Mouse (Mus musculus): Measurements from ENCODE around the gene Amotl1. TPM values are rescaled to one million over a fixed set of nuclear protein-coding genes. Genes with fewer than 3 reads are reported as not detected.
A peak's percentile ranks its signal among the peaks of the same experiment; 100 is the strongest.

Amotl1 gene
- polyA plus RNA-seq, 1 experiment from 2014 or later, result 8.4 TPM

DNA sequence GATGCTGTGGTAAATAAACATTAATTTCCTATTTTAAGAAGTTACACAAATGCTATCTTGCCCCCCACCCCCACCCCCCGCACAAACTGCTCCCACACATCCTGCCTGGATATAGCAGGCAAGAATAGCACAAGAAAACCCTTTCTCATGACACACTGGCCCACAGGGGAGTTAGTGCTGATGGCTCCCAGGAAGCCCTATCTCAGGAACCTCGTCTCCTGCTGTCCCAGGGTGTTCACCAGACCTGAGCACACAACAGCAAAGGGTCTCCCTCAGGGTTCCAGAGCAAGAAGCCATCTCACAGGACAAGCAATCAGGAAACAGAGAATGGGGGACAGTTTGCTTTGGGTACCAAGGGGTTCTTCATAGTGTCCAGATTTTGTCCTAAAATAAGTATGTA lies 17.3 kb downstream of the Amotl1 start:
- no peak overlapping the region for H3K4me2 ChIP-seq (ENCODE audit: low read depth, low read length)
- no peak overlapping the region for H3K4me3 ChIP-seq (ENCODE audit: low read length)
- no peak for ATAC-seq
- no peaks in the 10 kb centered on the region for H3K9me3 ChIP-seq (ENCODE audit: control insufficient read depth, low read length)
- H3K9ac ChIP-seq (ENCODE audit: low read depth, low read length), result no peak overlapping the region
- H3K4me1 ChIP-seq (ENCODE audit: control insufficient read depth, insufficient read depth, low read length), result 0 out of 2 replicates have a peak, but pooled peaks cover 7% of the 10 kb centered on the region
- WGBS, result 74% methylated on average over 2 of the region's 2 CpGs
- H3K27ac ChIP-seq (ENCODE audit: low read length), result no peak overlapping the region
- no peaks in the 10 kb centered on the region for H3K27me3 ChIP-seq (replicated peaks; ENCODE audit: control insufficient read depth, insufficient read depth, low read length)
- no peaks in the 10 kb centered on the region for H3K36me3 ChIP-seq (ENCODE audit: control insufficient read depth, insufficient read depth, low read length)

GRCm38 (mm10) chr9:14625961-14626360 lies 18.9 kb downstream of the Amotl1 start:
- Histone ChIP-seq H3K9me3 (ENCODE audit: control insufficient read depth, low read length) (no peaks in the 10 kb centered on the region), H3K9ac (ENCODE audit: low read depth, low read length) (no peak overlapping the region), H3K27ac (ENCODE audit: low read length) (no peak overlapping the region), H3K27me3 (replicated peaks; ENCODE audit: control insufficient read depth, insufficient read depth, low read length) (no peaks in the 10 kb centered on the region), H3K4me3 (ENCODE audit: low read length) (no peak overlapping the region), H3K4me1 (ENCODE audit: control insufficient read depth, insufficient read depth, low read length) (0 out of 2 replicates have a peak, but pooled peaks cover 4% of the 10 kb centered on the region), H3K4me2 (ENCODE audit: low read depth, low read length) (no peak overlapping the region), H3K36me3 (ENCODE audit: control insufficient read depth, insufficient read depth, low read length) (no peaks in the 10 kb centered on the region)
- no peak for ATAC-seq
- WGBS, result 85% methylated on average over 3 of the region's 3 CpGs

DNA sequence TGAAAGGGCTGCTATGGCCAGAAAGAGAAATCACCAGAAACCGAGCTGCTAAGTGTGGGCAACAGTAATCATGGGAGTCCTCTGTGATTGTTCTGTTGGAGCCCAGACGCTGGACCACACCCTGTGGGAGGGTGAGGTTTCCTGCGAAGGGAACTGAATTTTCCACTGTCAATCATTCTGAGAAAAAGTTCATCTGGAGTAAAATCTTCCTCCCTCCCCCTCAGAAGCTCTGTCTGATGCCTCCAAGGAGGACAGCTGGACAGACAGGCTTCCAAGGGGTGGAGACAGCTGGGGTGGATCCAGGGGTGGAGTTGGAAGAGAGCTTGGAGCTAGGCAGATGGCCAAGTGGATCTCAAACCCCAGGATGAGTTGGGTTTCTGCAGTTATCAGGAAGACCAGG lies 19.8 kb downstream of the Amotl1 start:
- 29% methylated on average over 3 of the region's 3 CpGs for WGBS
- Histone ChIP-seq H3K9me3 (ENCODE audit: control insufficient read depth, low read length) (no peaks in the 10 kb centered on the region), H3K4me1 (ENCODE audit: control insufficient read depth, insufficient read depth, low read length) (0 out of 2 replicates have a peak, but pooled peaks cover 4% of the 10 kb centered on the region), H3K9ac (ENCODE audit: low read depth, low read length) (no peak overlapping the region), H3K4me3 (ENCODE audit: low read length) (no peak overlapping the region), H3K27me3 (replicated peaks; ENCODE audit: control insufficient read depth, insufficient read depth, low read length) (no peaks in the 10 kb centered on the region), H3K27ac (ENCODE audit: low read length) (no peak overlapping the region), H3K4me2 (ENCODE audit: low read depth, low read length) (no peak overlapping the region), H3K36me3 (ENCODE audit: control insufficient read depth, insufficient read depth, low read length) (no peaks in the 10 kb centered on the region)
- no peak for ATAC-seq

- no peaks in the 10 kb centered on the region for H3K36me3 ChIP-seq (ENCODE audit: control insufficient read depth, insufficient read depth, low read length)
- no peaks in the 10 kb centered on the region for H3K9me3 ChIP-seq (ENCODE audit: control insufficient read depth, low read length)
- no peak overlapping the region for H3K27ac ChIP-seq (ENCODE audit: low read length)
- H3K4me3 ChIP-seq (ENCODE audit: low read length), result no peak overlapping the region
- no peak overlapping the region for H3K9ac ChIP-seq (ENCODE audit: low read depth, low read length)
- no peak for ATAC-seq
- WGBS, result 52% methylated on average over 4 of the region's 4 CpGs
- no peak overlapping the region for H3K4me2 ChIP-seq (ENCODE audit: low read depth, low read length)
- H3K4me1 ChIP-seq (ENCODE audit: control insufficient read depth, insufficient read depth, low read length), result 0 out of 2 replicates have a peak, but pooled peaks cover 4% of the 10 kb centered on the region
- H3K27me3 ChIP-seq (replicated peaks; ENCODE audit: control insufficient read depth, insufficient read depth, low read length), result no peaks in the 10 kb centered on the region
Measured at GRCm38 (mm10) chr9:14623928-14624327, 20.9 kb downstream of the Amotl1 start.

GRCm38 (mm10) chr9:14623250-14623649 lies 21.6 kb downstream of the Amotl1 start:
- Histone ChIP-seq H3K27me3 (replicated peaks; ENCODE audit: control insufficient read depth, insufficient read depth, low read length) (no peaks in the 10 kb centered on the region), H3K27ac (ENCODE audit: low read length) (no peak overlapping the region), H3K4me2 (ENCODE audit: low read depth, low read length) (no peak overlapping the region), H3K36me3 (ENCODE audit: control insufficient read depth, insufficient read depth, low read length) (no peaks in the 10 kb centered on the region), H3K9ac (ENCODE audit: low read depth, low read length) (no peak overlapping the region), H3K4me3 (ENCODE audit: low read length) (no peak overlapping the region), H3K4me1 (ENCODE audit: control insufficient read depth, insufficient read depth, low read length) (0 out of 2 replicates have a peak, but pooled peaks cover 4% of the 10 kb centered on the region), H3K9me3 (ENCODE audit: control insufficient read depth, low read length) (no peaks in the 10 kb centered on the region)
- 31% methylated on average over 5 of the region's 5 CpGs for WGBS
- ATAC-seq, result no peak

DNA sequence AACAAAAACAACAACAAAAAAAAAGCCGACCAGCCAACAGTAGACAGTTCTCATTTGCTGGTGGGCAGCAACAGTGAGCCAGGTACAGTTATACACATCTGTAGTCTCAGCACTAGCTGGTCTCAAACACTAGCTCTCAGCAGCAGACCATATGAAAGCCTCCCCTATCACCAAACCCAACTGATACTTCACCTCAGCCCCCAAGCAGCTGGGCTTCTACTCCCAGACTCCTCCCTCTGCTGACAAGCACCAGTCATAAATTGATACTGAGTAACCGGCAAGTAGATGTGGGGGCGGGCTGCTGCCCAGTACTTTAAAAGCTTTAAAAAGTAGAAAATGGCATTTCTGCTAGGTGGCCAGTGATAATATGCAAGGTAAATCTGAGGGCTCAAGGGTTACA lies 22.0 kb downstream of the Amotl1 start:
- Histone ChIP-seq H3K4me2 (ENCODE audit: low read depth, low read length) (no peak overlapping the region), H3K9ac (ENCODE audit: low read depth, low read length) (no peak overlapping the region), H3K4me3 (ENCODE audit: low read length) (no peak overlapping the region), H3K27me3 (replicated peaks; ENCODE audit: control insufficient read depth, insufficient read depth, low read length) (no peaks in the 10 kb centered on the region), H3K36me3 (ENCODE audit: control insufficient read depth, insufficient read depth, low read length) (no peaks in the 10 kb centered on the region), H3K27ac (ENCODE audit: low read length) (no peak overlapping the region), H3K4me1 (ENCODE audit: control insufficient read depth, insufficient read depth, low read length) (0 out of 2 replicates have a peak, but pooled peaks cover 4% of the 10 kb centered on the region), H3K9me3 (ENCODE audit: control insufficient read depth, low read length) (no peaks in the 10 kb centered on the region)
- WGBS, result 43% methylated on average over 3 of the region's 3 CpGs
- no peak for ATAC-seq

- H3K27ac ChIP-seq (ENCODE audit: low read length), result no peak overlapping the region
- WGBS, result 80% methylated on average over 5 of the region's 5 CpGs
Measured at GRCm38 (mm10) chr9:14620107-14620506, 24.7 kb downstream of the Amotl1 start.

GRCm38 (mm10) chr9:14614931-14615880 lies 29.6 kb downstream of the Amotl1 start:
- 10% methylated on average over 33 of the region's 33 CpGs for WGBS
- H3K27me3 ChIP-seq (replicated peaks; ENCODE audit: control insufficient read depth, insufficient read depth, low read length), result no peaks in the 10 kb centered on the region
- peak overlapping the region; percentile 87 for H3K27ac ChIP-seq (ENCODE audit: low read length)
- H3K9me3 ChIP-seq (ENCODE audit: control insufficient read depth, low read length), result no peaks in the 10 kb centered on the region
- peak; percentile 85 for ATAC-seq
- peaks cover 23% of the 10 kb centered on the region for H3K4me1 ChIP-seq (ENCODE audit: control insufficient read depth, insufficient read depth, low read length)
- H3K36me3 ChIP-seq (ENCODE audit: control insufficient read depth, insufficient read depth, low read length), result no peaks in the 10 kb centered on the region
- H3K9ac ChIP-seq (ENCODE audit: low read depth, low read length), result peak overlapping the region; percentile 92
- H3K4me2 ChIP-seq (ENCODE audit: low read depth, low read length), result peak overlapping the region; percentile 77
- peak overlapping the region; percentile 87 for H3K4me3 ChIP-seq (ENCODE audit: low read length)

More at GRCm38 (mm10) chr9:14620107-14620506, 24.7 kb downstream of the Amotl1 start:
- no peaks in the 10 kb centered on the region for H3K36me3 ChIP-seq (ENCODE audit: control insufficient read depth, insufficient read depth, low read length)
- H3K27me3 ChIP-seq (replicated peaks; ENCODE audit: control insufficient read depth, insufficient read depth, low read length), result no peaks in the 10 kb centered on the region
- H3K4me1 ChIP-seq (ENCODE audit: control insufficient read depth, insufficient read depth, low read length), result peaks cover 9% of the 10 kb centered on the region
- no peak overlapping the region for H3K9ac ChIP-seq (ENCODE audit: low read depth, low read length)
- H3K4me2 ChIP-seq (ENCODE audit: low read depth, low read length), result no peak overlapping the region
- H3K4me3 ChIP-seq (ENCODE audit: low read length), result no peak overlapping the region
- no peak for ATAC-seq
- no peaks in the 10 kb centered on the region for H3K9me3 ChIP-seq (ENCODE audit: control insufficient read depth, low read length)

DNA sequence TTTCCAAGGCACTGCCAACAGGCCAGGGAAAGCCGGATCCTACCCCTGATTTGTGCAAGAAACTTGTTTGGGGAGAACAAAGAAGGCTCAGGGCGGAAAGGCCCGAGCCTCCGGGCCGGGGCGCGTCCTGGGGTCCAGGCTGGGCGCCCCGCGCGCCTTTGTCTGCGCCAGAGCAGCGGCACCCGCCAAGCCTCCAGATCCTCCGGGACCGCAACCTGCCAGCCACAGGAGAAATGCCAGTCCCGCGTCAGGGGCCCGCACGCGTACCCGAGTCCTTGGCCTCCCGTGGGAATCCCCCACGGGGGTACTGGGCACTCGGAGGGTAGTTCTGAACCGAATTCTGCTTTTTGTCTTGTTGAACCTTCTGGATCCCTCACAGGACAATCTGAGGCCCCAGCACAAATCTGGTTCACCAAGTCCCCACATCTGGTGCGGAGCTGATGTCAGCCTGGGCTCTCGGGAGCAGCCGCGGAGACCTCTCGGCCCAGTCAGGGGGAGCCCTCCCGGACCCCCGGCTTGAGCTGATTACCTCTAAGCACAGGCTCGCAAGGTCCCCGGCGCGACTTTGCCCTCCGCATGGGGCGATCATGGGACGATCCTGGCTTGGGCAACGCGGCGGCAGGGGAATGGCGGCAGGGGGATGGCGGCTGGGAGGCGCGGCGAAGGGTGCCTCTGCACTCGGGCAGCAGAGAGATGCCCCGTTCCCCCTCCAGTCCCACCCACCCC lies 30.5 kb downstream of the Amotl1 start:
- peak; percentile 75 for ATAC-seq
- peak overlapping the region; percentile 87 for H3K27ac ChIP-seq (ENCODE audit: low read length)
- peak overlapping the region; percentile 92 for H3K9ac ChIP-seq (ENCODE audit: low read depth, low read length)
- H3K4me2 ChIP-seq (ENCODE audit: low read depth, low read length), result peak overlapping the region; percentile 77
- H3K4me3 ChIP-seq (ENCODE audit: low read length), result peak overlapping the region; percentile 87
- H3K4me1 ChIP-seq (ENCODE audit: control insufficient read depth, insufficient read depth, low read length), result peaks cover 23% of the 10 kb centered on the region
- no peaks in the 10 kb centered on the region for H3K36me3 ChIP-seq (ENCODE audit: control insufficient read depth, insufficient read depth, low read length)
- no peaks in the 10 kb centered on the region for H3K27me3 ChIP-seq (replicated peaks; ENCODE audit: control insufficient read depth, insufficient read depth, low read length)
- under 1% methylated on average over 45 of the region's 50 CpGs for WGBS
- no peaks in the 10 kb centered on the region for H3K9me3 ChIP-seq (ENCODE audit: control insufficient read depth, low read length)
